Mouse (Mus musculus): ENCODE results near the gene Mterf1a. TPM values are rescaled to one million over a fixed set of nuclear protein-coding genes. Genes with fewer than 3 reads are reported as not detected.

Gene Mterf1a
- 1.0 and 1.4 TPM in 2 replicates for polyA plus RNA-seq (2012; rRNA removed; ENCODE audit: low replicate concordance)

DNA sequence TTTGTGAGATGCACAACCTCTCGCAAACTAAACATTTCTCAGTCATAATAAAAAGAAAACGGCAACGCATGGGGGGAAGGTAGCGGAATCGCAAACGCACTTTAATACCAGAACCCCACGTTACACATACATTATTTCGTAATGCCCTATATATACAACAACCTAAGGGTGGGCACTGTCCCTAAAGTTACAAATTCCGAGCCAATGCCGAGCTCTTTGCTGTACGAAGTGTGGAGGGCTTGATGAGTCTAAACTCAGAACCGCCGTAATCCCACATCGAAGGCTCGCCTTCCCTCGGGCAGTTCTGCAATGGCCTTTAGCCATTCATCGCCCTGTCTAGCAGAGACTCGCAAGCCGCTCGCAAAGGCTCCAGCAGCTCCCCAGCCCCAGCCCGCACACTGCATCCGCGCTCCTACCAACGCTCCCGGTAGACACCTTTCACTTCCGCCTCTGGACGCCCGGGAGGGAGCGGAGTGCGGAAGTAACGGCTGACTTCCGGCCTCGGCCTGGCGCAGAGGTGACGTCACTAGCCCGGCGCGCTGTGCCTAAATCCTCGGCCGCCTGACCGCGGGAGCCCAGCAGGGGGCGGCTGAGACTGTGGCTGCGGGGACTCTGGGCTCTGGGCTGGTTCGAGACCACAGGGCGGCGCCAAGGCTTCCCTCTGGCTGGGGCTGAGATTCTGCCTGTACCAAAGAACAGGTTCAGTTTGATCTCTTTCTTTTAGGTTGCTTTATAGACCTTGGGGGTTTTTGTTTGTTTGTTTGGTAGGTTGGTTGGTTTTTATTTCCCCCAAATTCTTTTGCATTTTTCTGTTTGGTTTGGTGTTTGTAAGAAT lies at the start of gene Mterf1a:
Gene Mterf1a (minus strand): TSS at position 475 of the 835 bp plus-strand sequence.

DNA sequence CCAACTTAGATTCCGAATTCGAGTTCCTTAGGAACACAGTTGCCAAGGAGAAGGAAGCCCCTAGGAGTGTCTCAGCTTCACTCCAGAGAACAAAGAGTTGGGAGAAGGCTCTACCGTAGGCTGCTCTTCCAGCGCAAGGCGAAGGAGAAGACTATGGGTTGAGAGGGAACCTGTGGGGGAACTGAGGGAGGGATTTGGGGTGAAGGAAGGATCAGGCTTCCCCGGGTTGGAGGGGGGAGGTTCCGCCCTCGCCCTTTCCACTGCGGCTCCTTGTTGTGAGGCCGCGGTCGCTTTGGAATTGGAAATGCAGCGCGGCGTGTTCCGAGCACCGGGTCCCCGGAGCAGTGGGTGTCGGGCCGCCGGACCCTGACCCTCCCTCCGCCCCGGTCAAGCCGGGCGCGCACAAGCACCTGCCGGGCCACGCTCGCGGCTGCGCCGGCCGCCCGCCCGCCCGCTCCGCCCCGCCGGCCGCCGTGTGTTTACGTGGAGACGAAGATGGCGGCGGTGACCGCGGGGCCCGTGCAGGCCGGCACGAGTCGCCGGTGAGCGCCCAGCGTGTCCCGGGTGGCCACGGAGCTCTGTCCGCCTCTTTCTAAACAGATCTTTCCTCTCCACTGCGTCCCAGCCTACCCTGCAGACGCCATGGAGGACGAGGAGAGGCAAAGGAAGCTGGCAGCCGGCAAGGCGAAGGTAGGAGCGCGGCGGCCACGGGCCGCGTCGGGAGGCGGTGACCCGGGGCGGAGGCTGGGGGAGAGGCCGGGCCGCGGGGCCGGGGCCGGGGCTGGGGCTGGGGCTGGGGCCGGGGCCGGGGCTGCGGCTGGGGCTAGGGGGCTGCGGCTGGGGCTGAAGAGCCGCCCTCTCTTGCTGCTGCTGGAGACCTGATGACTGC lies 34.3 kb upstream of the Mterf1a start, which contains the start of gene Akap9:
Gene Akap9 (plus strand): TSS at position 254 of the 889 bp plus-strand sequence.

DNA sequence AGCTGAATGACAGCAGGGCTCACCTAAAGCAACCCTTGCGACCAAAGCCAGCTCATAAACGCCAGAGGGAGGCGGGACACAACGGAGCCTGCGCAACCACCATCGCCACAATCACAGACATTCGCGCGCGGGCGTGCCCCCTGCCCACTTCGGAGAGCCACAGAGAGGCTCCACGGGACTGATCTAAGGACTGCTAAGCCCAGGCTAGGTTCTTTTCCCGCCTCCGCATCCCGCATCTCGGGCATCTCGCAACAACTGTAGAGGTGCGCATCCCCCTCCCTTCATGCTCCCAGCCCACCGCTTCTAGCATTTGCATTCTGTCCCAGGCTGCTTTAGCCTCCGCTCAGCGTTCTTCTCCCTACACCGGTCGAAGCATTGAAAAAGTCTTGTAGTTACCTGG lies 48.7 kb downstream of the Mterf1a start, which contains the start of gene Lrrd1:
Gene Lrrd1 (plus strand): TSS at position 148 of the 400 bp plus-strand sequence.

Other genes with a start within 250 kb of the Mterf1a start
- gene Tmbim7, start 242.8 kb downstream of the Mterf1a start, polyA plus RNA-seq (2012; rRNA removed; ENCODE audit: low replicate concordance): not detected in 2 replicates
- gene Gatad1, start 236.7 kb downstream of the Mterf1a start, polyA plus RNA-seq (2012; rRNA removed; ENCODE audit: low replicate concordance): 53.2 and 62.1 TPM in 2 replicates
- 5.9 and 9.3 TPM in 2 replicates for gene Ankib1, start 91.0 kb downstream of the Mterf1a start, polyA plus RNA-seq (2012; rRNA removed; ENCODE audit: low replicate concordance)
- gene Krit1, start 90.7 kb downstream of the Mterf1a start, polyA plus RNA-seq (2012; rRNA removed; ENCODE audit: low replicate concordance): 4.6 and 12.5 TPM in 2 replicates
- gene Lrrd1, start 48.8 kb downstream of the Mterf1a start, polyA plus RNA-seq (2012; rRNA removed; ENCODE audit: low replicate concordance): 0.05 and 0.06 TPM in 2 replicates
- gene Akap9, start 34.1 kb upstream of the Mterf1a start, polyA plus RNA-seq (2012; rRNA removed; ENCODE audit: low replicate concordance): 9.1 and 10.6 TPM in 2 replicates
- 26.4 and 52.1 TPM in 2 replicates for gene Cyp51, start 210.8 kb upstream of the Mterf1a start, polyA plus RNA-seq (2012; rRNA removed; ENCODE audit: low replicate concordance)

Measured in mammary gland, adult 2 months (tissue).